Mouse (Mus musculus) heart, postnatal 25 days (tissue): ENCODE results near the gene Pde4c. TPM values are rescaled to one million over a fixed set of nuclear protein-coding genes. Genes with fewer than 3 reads are reported as not detected.

Source experiments
- DNase-seq: peaks from one replicate; pipeline ENCODE4 v3.0.0; 2022; ENCODE audit warnings: low spot score
- intact Hi-C: fragments of 180-260 bp; cut with DNase I; formaldehyde crosslinking; loops from one replicate; pipeline ENCODE4 v1.15.1; 2025
- total RNA-seq, 2 experiments: library from RNA; stranded (reverse); gene quantifications; 2 replicates each; pipeline ENCODE4 v1.2.3; 2021

The Pde4c gene
- total RNA-seq, 2 experiments from 2014 or later: 2.5 to 3.7 TPM

DNA sequence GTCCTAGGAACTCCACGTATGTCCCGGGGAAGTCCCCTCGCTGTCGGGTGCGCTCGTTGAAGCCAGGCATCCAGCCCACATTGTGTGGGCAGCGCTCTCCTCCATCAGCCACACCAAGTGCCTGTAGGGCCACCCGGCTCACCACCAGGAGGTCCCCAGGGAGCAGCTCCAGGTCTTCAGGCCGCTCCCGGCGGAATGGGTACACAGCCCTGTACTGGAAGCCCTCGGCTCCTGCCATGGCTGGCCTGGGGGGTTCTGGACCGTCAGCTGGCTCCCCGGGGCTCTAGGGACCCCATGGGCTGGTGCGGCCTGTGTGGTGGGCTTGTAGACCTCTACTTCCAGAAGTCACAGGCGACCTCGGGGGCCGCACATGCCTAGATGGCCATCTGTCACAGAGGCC is 51.2 kb downstream of the Pde4c start:
- DNase-seq: no peak
- intact Hi-C loops: no loop called here

DNA sequence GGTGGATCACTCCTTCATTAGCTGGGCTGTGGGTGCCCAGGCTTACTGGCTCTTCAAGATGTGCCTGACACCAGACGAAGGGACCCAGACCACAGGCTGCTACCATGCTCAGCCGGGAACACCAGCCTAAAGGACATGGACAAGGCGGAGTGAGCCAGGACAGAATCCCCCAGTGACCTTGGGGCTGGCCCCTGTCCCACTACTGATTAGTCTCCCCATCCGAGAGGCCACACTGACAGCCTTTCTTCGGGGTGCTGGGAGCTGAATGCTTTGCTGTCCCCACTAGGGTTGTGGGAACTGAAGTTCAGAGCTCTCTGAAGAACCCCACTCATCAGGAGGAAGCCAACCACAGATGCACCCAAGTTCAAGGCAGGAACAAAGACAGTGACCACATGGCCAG is 51.7 kb downstream of the Pde4c start:
- DNase-seq: no peak
- intact Hi-C loops: no loop called here

DNA sequence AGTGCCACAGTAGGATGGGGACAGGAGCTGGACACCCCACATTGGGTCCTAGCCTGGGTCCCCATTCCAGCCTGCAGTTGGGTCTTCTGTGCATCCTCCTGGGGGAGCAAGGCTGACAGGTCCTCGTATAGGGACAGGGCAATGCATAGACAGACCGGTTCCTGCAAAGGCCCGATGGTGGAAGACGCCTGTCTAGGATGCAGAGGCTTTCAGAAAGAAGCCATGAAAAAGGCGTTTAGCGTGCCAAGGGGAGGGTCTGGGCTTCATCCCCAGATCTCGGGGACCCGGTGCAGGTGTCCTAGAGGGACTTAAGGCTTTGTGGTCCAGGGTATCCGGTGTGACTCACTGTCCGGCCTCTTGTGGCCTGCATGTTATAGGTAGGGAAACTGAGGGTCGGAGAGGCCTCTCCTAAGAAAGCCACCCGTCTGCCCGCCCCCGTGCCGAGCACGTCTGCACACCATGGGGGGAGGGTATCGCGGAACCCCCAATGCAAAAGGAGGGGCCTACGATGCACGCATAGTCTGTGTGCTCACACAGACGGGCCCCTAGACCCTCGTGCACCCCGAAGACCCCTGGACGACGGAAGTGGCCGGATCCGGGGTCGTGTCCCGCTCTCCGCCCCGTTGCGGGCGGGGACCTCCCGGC is 52.5 kb downstream of the Pde4c start:
- DNase-seq: no peak
- intact Hi-C loops: no loop called here

- DNase-seq: peak; percentile 95
- intact Hi-C loops: no loop called here
These were observed 53.2 kb downstream of the Pde4c start, which contains the start of gene Pik3r2 for GRCm38 (mm10) chr8:70776496-70777444. TSS of gene Pik3r2 (minus strand) at chr8:70776713.

GRCm38 (mm10) chr8:70780093-70780492 is 56.6 kb downstream of the Pde4c start:
- intact Hi-C loops: no loop called here
- no peak for DNase-seq

DNA sequence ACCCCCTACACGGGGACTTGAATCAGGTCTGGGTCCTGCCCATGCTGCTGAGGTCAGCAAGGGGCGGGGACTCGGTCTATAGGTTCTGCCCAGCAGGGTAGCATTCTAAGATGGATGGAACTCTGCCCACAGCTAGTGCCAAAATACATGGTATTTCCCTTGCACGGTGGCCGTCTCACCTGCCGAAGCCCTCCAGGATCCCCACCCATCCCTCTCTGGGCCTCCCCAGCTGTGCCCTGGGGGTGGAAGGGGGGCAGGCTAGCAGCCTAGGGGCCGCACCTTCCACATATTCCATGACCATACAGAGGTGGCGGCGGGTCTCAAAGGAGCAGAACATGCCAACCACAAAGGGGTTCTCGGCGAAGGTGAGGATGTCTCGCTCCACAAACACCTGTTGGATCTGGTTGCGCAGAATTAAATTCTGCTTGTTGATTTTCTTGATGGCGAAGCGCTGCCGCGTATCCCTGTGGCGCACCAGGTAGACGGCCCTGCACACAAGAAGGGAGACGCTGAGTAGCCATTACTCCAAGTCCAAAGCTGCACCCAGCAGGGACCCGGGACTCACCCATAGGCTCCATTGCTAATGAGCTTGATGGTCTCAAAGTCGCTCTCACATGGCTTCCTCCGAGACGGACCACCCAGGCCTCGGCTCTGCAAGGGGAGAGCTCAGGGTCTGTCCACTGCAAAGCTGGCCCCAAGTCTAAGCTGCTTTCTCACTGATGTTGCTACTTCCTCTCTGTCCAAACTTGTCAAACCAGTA is 63.0 kb downstream of the Pde4c start:
- intact Hi-C loops: no loop called here
- DNase-seq: no peak

DNA sequence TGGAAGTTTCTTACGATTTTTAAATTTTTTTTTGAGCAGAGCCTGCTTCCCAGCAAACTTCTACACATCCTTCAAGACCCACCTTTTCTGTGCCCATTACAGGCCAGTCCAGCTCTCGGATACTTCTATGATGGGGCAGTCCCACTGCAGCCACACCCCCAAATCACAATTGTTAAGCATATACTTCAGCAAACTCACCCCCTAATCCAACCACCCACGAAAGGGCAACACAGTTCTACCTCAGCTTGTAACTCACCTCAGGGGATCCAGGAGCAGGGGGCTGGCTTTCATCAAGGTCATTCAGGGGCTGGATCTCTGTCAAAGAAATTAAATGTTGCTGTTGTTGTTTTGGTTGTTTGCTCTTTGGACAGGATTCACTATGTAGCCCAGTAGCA is 63.5 kb downstream of the Pde4c start:
- no peak for DNase-seq
- intact Hi-C loops: no loop called here

DNA sequence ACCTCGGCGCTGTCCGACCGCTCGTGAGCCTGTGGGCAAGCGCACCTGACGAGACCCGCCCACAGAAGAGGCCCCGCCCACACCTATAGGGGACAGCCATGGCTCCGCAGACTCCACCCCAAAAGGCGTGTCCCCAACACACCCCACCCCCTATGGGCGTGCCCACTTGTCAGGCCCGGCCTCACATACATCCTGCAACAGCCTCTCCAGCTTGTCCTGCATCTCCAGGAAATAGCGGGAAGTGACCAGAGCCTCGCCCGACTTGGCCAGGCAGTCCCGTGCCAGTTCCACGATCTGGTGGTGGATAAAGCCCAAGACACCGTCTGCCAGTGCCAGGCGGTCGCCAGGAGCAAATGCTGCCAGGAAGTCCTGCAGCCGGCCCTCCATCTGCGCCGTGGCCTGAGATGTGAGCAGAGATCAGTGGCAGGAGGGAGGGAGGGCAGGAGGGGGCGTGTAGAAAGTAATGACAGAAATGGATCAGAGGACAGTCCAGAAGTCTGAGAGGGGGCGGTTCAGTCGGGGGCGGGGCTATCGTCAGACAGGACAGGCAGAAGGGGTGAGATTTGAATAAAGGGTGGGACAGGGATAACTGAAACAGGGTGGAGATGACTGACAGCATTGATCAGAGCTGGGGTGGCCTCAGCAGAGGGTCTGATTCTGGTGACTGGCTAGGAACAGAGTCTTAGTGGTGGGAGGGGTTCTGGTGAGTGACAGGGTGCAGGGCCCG is 64.6 kb downstream of the Pde4c start:
- intact Hi-C loops: no loop called here
- DNase-seq: no peak

DNA sequence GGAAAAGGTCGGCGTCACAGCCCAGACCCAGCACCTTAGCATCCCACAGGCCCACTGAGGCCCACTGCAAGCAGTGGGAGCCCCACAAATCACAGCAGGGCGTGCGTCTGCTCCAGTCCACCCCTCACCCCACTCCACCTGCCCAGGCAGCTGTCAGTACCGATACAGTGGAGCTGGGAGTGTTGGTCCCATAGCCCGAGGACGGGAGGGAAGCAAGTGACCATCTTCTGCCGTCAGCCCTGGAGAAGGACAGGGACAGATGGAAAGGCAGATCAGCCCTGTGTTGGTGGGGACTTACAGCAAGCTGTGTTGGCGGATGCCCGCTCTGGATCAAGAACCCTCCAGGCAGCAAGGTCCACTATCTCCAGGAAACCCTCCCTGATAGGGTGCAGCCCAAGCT is 65.5 kb downstream of the Pde4c start:
- DNase-seq: no peak
- intact Hi-C loops: no loop called here

DNA sequence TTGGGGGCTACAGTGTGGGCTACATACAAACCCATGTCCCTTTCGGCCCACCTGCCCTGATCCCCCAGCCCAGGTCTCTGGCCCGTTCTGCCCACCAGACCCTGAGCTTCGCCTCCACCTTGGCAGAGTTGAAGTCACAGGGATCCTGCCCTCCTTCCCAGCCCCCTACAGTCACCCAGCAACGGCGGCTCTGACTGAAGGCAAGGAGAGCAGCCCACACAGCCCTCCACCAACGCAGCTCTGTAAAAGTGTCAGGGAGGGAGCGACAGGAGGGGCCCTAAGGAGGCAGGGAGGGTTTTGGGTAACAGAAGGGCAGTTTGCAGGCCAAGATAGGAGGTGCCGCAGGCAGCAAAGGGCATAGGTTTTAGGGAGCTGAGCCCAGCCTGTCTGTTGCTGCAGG is 67.3 kb downstream of the Pde4c start:
- intact Hi-C loops: no loop called here
- DNase-seq: no peak

DNA sequence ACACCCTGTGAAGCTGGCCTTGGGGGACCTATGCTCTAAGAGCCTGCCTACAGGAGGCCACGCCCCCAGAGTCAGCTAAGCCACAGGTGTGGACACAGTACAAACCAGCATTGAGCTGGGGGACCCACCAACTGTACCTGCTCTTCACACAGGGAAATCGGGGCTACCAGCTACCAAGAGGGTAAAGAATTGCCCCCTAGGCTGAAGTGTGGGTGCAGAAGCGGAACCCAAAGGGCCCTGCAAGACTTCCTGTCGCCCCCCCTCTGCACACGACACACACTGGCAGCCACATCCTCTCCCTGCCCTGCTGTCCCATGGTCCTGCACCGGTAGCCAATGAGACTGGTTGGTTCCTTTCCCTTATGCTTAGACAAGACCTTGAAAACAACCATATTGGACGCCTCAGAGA is 67.8 kb downstream of the Pde4c start:
- intact Hi-C loops: no loop called here
- no peak for DNase-seq

- peak; percentile 94 for DNase-seq
- intact Hi-C loops: no loop called here
These were observed 68.6 kb downstream of the Pde4c start for GRCm38 (mm10) chr8:70791975-70792691.

DNA sequence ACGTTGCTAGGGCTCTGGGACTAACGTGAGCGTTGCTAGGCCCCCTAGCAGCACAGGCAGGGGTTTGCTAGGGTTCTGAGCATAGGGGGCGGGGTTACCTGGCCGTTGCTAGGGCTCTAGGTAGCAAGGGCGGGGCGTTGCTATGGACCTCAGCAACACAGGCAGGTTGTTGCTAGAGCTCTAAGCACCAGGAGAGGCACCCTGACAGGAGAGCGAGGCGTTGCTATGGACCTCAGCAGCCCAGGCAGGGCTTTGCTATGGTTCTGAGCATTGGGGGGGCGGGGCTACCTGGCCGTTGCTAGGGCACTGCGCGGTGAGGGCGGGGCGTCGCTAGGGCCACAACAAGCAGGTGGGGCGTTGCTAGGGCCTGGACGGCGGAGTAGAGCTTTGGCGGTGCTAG is 69.2 kb downstream of the Pde4c start:
- DNase-seq: no peak
- intact Hi-C loops: no loop called here

GRCm38 (mm10) chr8:70794215-70794614 is 70.7 kb downstream of the Pde4c start:
- intact Hi-C loops: no loop called here
- no peak for DNase-seq

DNA sequence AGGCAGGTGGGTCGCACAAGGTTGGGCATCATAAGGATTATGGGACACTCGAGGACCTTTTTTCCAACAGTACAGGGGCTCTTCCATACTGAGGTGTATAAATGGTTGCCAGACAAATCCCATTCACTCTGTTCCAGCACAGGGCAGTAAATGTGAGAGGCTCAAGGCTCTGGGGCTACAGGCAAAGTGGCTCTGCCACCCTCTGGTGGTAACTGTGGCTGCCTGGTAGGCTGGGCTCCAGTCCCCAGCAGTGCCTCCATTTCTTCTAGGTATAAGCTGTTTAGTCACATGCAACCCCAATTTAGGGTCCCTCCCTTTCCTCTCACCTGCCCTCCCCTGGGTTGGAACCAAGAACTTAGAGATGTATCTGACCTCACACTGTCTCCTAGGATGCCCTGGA is 71.8 kb downstream of the Pde4c start:
- intact Hi-C loops: no loop called here
- DNase-seq: no peak

GRCm38 (mm10) chr8:70796403-70797080 is 73.0 kb downstream of the Pde4c start:
- intact Hi-C loops: no loop called here
- DNase-seq: no peak

DNA sequence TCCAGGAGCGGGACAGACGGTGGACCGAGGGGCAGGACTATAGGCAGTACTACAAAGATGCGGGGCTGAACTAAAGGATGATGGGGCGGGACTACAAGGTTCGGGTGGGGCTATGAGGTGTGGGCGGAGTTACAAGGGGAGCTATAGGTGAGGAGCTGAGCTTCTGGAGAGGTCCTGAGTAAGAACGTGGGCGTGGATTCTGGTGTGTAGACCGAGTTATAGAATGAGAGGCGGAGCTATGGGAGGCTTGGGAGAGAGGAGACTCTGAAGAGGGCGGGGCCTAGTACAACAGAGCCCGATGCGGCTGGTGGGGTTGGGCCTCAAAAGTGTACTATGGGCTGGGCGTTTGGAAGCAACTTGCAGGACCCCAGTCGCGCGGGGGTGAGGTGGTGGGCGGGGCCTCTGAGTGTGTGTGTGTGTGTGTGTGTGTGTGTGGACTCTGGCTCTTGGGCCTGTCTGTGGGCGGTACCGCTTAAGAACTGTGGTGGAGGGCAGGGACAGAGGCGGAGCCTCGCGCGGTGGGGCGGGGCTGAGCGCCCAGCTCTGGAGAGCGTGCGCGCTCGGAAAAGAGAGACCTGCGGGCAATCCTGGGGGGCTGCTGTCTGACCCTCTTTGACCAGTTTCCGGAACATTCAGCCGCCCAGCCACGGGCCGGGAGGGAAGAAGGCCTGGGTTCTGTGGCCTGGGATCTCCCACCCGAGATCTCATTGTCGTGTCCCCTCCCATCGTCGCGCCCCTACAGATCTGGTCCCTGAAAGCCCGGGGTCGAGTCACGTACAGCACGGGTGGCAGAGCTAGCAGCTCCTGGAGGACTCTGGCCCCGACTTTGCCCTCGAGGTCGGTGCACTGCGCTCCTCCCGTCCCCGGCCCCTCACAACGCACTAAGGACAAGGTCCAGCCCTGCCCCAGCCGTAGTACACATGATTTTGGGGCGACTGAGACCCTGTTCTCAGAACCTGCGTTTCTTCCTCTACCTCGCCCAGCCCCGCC is 73.9 kb downstream of the Pde4c start:
- intact Hi-C loops: no loop called here
- peak; percentile 74 for DNase-seq

DNA sequence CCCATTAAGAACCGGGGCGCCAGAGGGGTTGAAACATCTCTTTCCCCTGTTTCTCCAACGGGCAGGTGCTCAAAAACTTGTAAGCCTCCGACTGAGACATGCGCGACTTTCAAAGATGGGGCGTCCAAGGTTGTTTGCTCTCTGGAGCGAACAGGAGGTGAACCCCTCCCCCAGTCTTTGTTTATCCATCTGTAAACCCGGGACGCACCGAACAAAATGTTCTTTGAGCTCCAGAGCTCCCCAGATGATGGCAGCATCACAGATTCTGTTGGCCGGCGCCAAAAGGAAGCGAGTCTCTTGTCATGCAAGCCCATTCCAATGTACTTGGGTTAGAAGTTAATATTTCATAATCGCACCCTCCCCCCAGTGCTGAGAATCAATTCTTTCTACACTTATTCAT is 74.8 kb downstream of the Pde4c start:
- no peak for DNase-seq
- intact Hi-C loops: no loop called here
